Mouse (Mus musculus) E14TG2a.4 (cell line): Measurements from ENCODE around the gene Fbxl16.
A peak's percentile ranks its signal among the peaks of the same experiment; 100 is the strongest.

Experiments
- H3K27me3 ChIP-seq: 2 replicates; pipeline ENCODE4 v1.6.1; 2014; ENCODE audit warnings: low read length, control low read depth; ENCODE audit not compliant: insufficient read depth
- H3K36me3 ChIP-seq: 2 replicates; pipeline ENCODE4 v1.6.1; 2014; ENCODE audit warnings: low read length, control low read depth; ENCODE audit not compliant: insufficient read depth
- H3K4me1 ChIP-seq: replicated peaks from 2 replicates; pipeline ENCODE4 v1.6.1; 2014; ENCODE audit warnings: low read depth, low read length, control low read depth
- H3K4me3 ChIP-seq: replicated peaks from 2 replicates; pipeline ENCODE4 v1.5.1; 2014; ENCODE audit warnings: mild to moderate bottlenecking, low read length
- H3K9me3 ChIP-seq: 2 replicates; pipeline ENCODE4 v1.6.1; 2014; ENCODE audit warnings: low read length, control low read depth
- CTCF ChIP-seq: conservative IDR thresholded peaks from 2 replicates; pipeline ENCODE4 v1.5.1; 2014; ENCODE audit warnings: low read length
- NANOG ChIP-seq: IDR thresholded peaks from 2 replicates; pipeline ENCODE4 v1.6.1; 2014; ENCODE audit warnings: borderline replicate concordance, low read length, mixed read lengths
- POU5F1 ChIP-seq: IDR thresholded peaks from 2 replicates; pipeline ENCODE4 v1.6.1; 2014; ENCODE audit warnings: low read length, borderline replicate concordance

The Fbxl16 gene

DNA sequence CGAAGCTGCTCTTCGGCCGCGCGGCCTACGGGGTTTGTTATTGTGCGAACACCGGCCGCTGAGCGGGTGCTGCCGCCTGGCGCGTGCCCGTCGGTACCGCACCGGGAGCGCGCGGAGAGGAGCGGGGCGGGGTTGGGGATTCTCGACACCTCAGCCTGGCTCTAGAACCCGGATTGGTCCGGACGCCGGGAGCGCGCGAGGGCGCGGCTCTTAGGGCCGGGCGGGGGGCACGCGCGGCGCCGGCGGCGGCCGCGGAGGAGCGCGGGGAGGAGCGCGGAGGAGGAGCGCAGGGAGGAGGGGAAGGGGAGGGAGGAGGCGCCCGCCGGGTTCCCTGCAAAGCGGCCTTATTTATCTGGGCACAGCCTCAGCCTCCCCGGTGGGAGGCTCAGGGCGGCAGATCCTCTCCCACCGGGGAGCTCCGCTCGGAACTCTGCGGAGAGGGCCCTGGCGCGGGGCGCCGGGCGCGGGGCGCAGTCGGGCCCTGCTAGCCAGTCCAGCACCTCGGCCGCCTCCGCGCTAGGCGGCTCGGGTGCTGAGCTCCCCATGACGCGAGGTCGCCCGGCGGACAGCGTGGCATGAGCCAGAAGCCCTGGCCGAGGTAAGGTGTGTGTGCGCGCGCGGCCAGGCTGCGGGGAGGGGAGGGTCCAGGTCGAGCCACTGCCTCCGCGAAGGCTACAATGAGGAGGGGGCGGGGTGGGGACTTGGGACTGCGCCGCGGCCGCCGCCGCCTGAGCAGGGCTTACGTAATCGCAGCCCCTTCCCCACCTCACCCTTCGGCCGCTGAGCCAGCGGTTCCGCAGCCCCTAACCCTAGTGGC, at the start of gene Fbxl16:
Gene Fbxl16, plus strand, starts transcription at position 297 of the 817 bp plus-strand sequence.
- no peaks in the 10 kb centered on the region for H3K36me3 ChIP-seq
- H3K27me3 ChIP-seq: peaks cover 67% of the 10 kb centered on the region
- TF ChIP-seq NANOG (no peak), POU5F1 (no peak), CTCF (no peak)
- 0 out of 2 replicates have a peak, but pooled peaks cover 8% of the 10 kb centered on the region for H3K9me3 ChIP-seq
- peaks cover 18% of the 10 kb centered on the region for H3K4me1 ChIP-seq
- peak within 1 kb of the TSS; percentile 92 for H3K4me3 ChIP-seq

DNA sequence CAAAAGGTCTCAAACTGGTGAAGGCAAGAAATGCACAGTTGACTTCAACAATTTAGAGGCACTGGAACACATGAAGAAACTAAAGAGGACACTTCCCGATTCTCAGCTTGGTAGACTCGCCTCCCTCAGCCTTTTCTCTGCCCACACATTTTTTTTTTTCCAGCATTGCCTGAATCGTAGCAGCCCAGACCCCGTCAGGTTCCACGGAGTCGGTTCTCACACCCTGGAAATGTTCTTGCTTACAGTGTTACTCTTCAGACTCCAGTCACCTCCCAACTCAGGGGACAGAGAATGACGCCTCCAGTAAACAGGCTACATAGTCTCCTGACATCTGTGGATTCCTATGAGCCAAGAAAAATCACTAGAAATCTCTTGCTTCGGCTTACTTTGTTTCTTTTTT, 48.7 kb upstream of the Fbxl16 start:
- Histone ChIP-seq H3K27me3 (no peaks in the 10 kb centered on the region), H3K4me3 (no peak overlapping the region), H3K4me1 (peaks cover 89% of the 10 kb centered on the region), H3K36me3 (no peaks in the 10 kb centered on the region), H3K9me3 (no peaks in the 10 kb centered on the region)
- no peak for TF ChIP-seq NANOG
- no peak for TF ChIP-seq POU5F1
- TF ChIP-seq CTCF: no peak

- no peaks in the 10 kb centered on the region for H3K9me3 ChIP-seq
- H3K4me1 ChIP-seq: peaks cover 75% of the 10 kb centered on the region
- no peaks in the 10 kb centered on the region for H3K36me3 ChIP-seq
- TF ChIP-seq POU5F1: no peak
- no peak for TF ChIP-seq NANOG
- TF ChIP-seq CTCF: no peak
- no peak overlapping the region for H3K4me3 ChIP-seq
- peaks cover under 1% of the 10 kb centered on the region; the same call in 1 of the 2 replicates for H3K27me3 ChIP-seq
These were observed 47.3 kb upstream of the Fbxl16 start for GRCm38 (mm10) chr17:25761561-25761970.

DNA sequence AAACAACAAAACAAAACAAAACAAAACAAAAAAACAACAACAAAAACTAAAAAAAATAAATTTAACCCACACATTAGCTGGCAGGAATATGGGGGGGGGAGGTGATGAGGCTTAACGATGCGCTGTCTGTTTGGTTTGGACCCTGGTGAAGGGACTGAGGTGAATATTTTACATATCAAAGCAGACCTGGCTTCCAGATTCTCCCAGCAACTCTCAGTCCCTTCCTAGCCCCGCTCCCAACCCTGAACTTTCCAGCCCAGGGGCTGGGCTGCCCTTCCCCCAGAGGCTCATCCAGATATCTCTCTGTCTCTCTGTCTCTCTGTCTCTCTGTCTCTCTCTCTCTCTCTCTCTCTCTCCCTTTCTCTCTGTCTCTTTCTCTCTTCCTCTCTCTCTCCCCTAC, 46.3 kb upstream of the Fbxl16 start:
- no peak for TF ChIP-seq CTCF
- H3K9me3 ChIP-seq: no peaks in the 10 kb centered on the region
- H3K4me1 ChIP-seq: peaks cover 65% of the 10 kb centered on the region
- H3K4me3 ChIP-seq: no peak overlapping the region
- H3K27me3 ChIP-seq: peaks cover 2% of the 10 kb centered on the region; the same call in 1 of the 2 replicates
- no peaks in the 10 kb centered on the region for H3K36me3 ChIP-seq

- TF ChIP-seq POU5F1 (no peak), NANOG (no peak), CTCF (no peak)
- no peaks in the 10 kb centered on the region for H3K9me3 ChIP-seq
- H3K4me3 ChIP-seq: no peak overlapping the region
These were observed 43.0 kb upstream of the Fbxl16 start for GRCm38 (mm10) chr17:25765886-25766285.

DNA sequence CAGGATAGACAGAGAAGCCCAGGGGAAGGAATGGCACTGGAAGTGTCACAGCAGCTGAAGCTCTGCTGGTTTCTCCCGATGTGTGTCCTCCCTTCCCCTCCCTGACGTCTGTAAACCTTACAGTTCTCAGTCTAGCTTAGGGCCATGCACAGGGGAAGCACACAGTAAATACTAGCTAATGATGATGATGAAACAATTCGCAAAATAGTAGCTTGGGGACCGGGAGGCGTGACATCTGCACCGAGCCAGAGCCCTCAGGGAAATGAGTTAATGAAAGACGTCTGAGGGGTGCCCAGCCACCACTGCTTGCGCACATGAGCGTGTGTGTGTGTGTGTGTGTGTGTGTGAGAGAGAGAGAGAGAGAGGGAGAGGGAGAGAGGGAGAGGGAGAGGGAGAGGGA, 39.6 kb upstream of the Fbxl16 start:
- no peak overlapping the region for H3K4me3 ChIP-seq
- H3K9me3 ChIP-seq: no peaks in the 10 kb centered on the region
- no peaks in the 10 kb centered on the region for H3K36me3 ChIP-seq
- H3K27me3 ChIP-seq: peaks cover 8% of the 10 kb centered on the region; the same call in 1 of the 2 replicates
- peaks cover 16% of the 10 kb centered on the region for H3K4me1 ChIP-seq
- no peak for TF ChIP-seq POU5F1
- no peak for TF ChIP-seq NANOG
- no peak for TF ChIP-seq CTCF

More at GRCm38 (mm10) chr17:25765886-25766285, 43.0 kb upstream of the Fbxl16 start:
- peaks cover 8% of the 10 kb centered on the region; the same call in 1 of the 2 replicates for H3K27me3 ChIP-seq
- H3K4me1 ChIP-seq: peaks cover 33% of the 10 kb centered on the region
- H3K36me3 ChIP-seq: no peaks in the 10 kb centered on the region

- Histone ChIP-seq H3K9me3 (no peaks in the 10 kb centered on the region), H3K4me1 (peaks cover 44% of the 10 kb centered on the region), H3K27me3 (0 out of 2 replicates have a peak, but pooled peaks cover 6% of the 10 kb centered on the region), H3K36me3 (peaks cover 30% of the 10 kb centered on the region), H3K4me3 (peak within 1 kb of the TSS; percentile 94)
- TF ChIP-seq CTCF (peak; percentile 84), NANOG (no peak), POU5F1 (no peak)
These were observed 35.2 kb upstream of the Fbxl16 start, which contains the start of gene Narfl for GRCm38 (mm10) chr17:25773549-25774120. Gene Narfl (plus strand): TSS chr17:25773776.

DNA sequence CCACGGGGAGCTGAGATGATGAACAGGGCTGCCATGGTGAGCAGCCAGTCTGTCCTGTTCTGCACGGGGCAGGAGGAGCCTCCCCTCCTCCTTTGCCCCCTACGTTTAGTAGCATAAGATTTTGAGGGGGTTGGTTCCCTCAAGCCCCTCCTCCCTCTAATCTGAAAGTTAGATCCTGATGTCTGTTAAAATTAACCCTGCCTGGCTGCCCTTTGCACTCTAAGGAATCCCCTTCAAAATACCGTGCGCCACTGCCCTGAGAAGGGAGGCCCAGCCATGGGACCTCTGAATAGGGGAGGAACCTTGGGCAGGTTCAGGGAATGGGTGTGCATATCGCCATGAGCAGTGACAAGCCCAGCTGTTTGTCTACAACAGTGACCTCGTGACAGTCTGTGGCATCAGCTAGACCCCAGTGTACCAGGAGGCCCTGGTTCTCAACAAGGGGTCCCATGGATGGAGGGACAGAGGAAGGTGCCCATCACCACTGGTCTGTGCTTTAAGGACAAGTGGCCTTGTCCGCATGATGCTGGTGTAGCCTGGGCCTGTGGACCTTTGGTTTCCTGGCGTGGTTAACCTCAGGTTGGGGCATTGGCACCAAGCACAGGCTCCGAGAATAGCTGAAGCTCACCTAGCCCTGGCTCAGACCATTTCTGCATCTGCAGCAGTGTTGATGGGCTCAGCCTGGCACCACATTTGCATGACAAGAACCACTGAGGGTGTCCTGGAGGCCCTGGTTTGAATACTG, 33.4 kb upstream of the Fbxl16 start:
- Histone ChIP-seq H3K4me3 (no peak overlapping the region), H3K4me1 (peaks cover 47% of the 10 kb centered on the region), H3K27me3 (no peaks in the 10 kb centered on the region), H3K9me3 (no peaks in the 10 kb centered on the region), H3K36me3 (peaks cover 49% of the 10 kb centered on the region)
- TF ChIP-seq CTCF: no peak
- no peak for TF ChIP-seq NANOG
- no peak for TF ChIP-seq POU5F1
